Mouse (Mus musculus): ENCODE data around the gene Fbxl17.

The Fbxl17 gene

GRCm38 (mm10) chr17:63017605-63018167 lies 482.1 kb downstream of the Fbxl17 start:
- in situ Hi-C loops (cut with MboI; ENCODE audit: unreplicated experiment in 2 of 2): loop anchor here in 1 of 2 experiments (25.0 kb wide), 1 partner anchor 1645 kb away; no protein-coding TSS in a partner anchor

- in situ Hi-C loops (cut with MboI; ENCODE audit: unreplicated experiment in 2 of 2): loop anchor here (5.0 to 25.0 kb wide), 3 partner anchors 305 to 1650 kb away; no protein-coding TSS in a partner anchor
Observed at GRCm38 (mm10) chr17:63012571-63012923, 487.3 kb downstream of the Fbxl17 start.

- in situ Hi-C loops (cut with MboI; ENCODE audit: unreplicated experiment in 2 of 2): loop anchor here (5.0 to 25.0 kb wide), 3 partner anchors 305 to 1650 kb away; no protein-coding TSS in a partner anchor
Observed at GRCm38 (mm10) chr17:63011893-63012570, 487.8 kb downstream of the Fbxl17 start.

GRCm38 (mm10) chr17:63010830-63011229 lies 489.0 kb downstream of the Fbxl17 start:
- in situ Hi-C loops (cut with MboI; ENCODE audit: unreplicated experiment in 2 of 2): loop anchor here (5.0 to 25.0 kb wide), 3 partner anchors 306 to 1651 kb away; no protein-coding TSS in a partner anchor

GRCm38 (mm10) chr17:63008788-63009187 lies 491.0 kb downstream of the Fbxl17 start:
- in situ Hi-C loops (cut with MboI; ENCODE audit: unreplicated experiment in 2 of 2): loop anchor here (5.0 to 25.0 kb wide), 4 partner anchors 121 to 1654 kb away; no protein-coding TSS in a partner anchor

- in situ Hi-C loops (cut with MboI; ENCODE audit: unreplicated experiment in 2 of 2): loop anchor here (5.0 to 25.0 kb wide), 4 partner anchors 121 to 1654 kb away; no protein-coding TSS in a partner anchor
Observed at GRCm38 (mm10) chr17:63008277-63008676, 491.5 kb downstream of the Fbxl17 start.

- in situ Hi-C loops (cut with MboI; ENCODE audit: unreplicated experiment in 2 of 2): loop anchor here (5.0 to 25.0 kb wide), 4 partner anchors 121 to 1654 kb away; no protein-coding TSS in a partner anchor
Observed at GRCm38 (mm10) chr17:63007876-63008275, 491.9 kb downstream of the Fbxl17 start.

All from v-Abl transformed pro-B cells (cell line).